Mouse (Mus musculus): ENCODE results near the gene Max. TPM values are rescaled to one million over a fixed set of nuclear protein-coding genes. Genes with fewer than 3 reads are reported as not detected.

The Max gene
- total RNA-seq, 2 experiments from 2014 or later, result 75.3 to 76.5 TPM

DNA sequence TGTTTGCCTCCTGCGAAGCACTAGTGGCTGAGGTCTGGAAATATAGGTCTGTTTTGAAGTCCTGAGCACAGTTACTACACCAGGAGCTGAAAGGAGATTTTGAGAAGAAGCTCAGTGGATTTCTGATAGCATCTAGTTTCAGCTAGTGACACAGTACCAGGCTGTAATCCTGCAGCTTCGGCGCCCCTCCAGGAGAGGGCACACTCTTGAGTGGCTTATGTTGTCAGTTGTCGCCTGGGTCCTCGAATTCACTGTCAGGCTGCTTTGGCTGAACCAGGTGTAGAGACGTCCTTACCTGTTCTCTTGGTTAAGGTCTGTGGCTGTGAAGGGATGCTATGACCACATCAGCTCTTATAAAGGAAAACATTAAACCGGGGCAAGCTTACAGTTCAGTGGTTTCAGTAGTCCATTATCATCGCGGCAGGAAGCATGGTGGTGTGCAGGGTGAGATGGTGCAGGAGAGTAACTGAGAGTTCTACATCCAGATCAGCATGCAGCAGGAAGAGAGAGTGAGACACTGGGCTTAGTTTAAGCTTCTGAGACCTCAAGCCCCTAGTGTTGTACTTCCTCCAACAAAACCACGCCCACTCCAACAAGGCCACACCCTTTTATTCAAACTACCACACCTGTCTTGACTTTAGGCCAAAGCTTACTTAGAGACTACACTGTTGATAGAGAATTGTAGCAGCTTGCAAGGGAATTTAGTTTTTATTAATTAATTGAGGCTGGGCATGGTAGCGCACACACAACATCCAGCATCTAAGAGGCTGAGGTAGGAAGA lies 72.4 kb downstream of the Max start:
- no peak for DNase-seq (ENCODE audit: low spot score in 2 of 2)

DNA sequence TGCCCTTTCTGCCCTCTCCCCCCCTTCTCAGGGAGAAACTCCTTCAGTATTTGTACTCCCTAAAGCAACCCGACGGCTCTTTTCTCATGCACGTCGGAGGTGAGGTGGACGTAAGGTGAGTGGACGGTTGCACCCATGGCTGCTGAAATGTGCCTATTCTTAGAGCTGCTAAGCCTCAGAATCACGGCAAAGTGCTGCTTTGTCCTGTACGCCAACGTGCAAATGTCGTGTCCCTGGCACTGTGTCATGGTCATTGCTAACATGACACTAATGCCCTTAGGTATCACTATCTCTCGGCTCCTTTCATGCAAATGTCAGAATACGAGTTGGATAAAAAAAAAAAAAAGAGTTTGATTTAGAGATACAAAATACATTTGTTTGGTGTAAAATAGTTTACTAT lies 74.1 kb downstream of the Max start:
- no peak for DNase-seq (ENCODE audit: low spot score in 2 of 2)

Other genes starting within 250 kb of the Max start
- gene Churc1, start 196.7 kb downstream of the Max start, total RNA-seq (2021), result 10 to 100 TPM; 34.7 to 37.7 TPM
- gene Fntb, start 196.6 kb downstream of the Max start, total RNA-seq (2021), result 10 to 100 TPM; 25.1 to 26.8 TPM
- gene Gpx2, start 166.6 kb downstream of the Max start, total RNA-seq (2021), result under 1 TPM in 1 of 2 experiments, not detected in 1; 0.51 TPM
- gene Rab15, start 139.3 kb downstream of the Max start, total RNA-seq (2021), result 100 to 1,000 TPM; 187 to 197 TPM

Data from layer of hippocampus, adult 18-20 months (tissue).